Mouse (Mus musculus) heart, embryonic 16.5 days (tissue): ENCODE results near the gene Efcab9. TPM values are rescaled to one million over a fixed set of nuclear protein-coding genes. Genes with fewer than 3 reads are reported as not detected.
A peak's percentile ranks its signal among the peaks of the same experiment; 100 is the strongest.

Source experiments
- ATAC-seq: fragments of 200-750 bp; cut with Nextera tagmentation; replicated peaks from 2 replicates; pipeline ENCODE4 v1.8.0; 2017; ENCODE audit warnings: moderate number of reproducible peaks; ENCODE audit not compliant: insufficient read depth, low FRiP score; ENCODE audit errors: extremely low read depth
- H3K27ac ChIP-seq: fragments of 300-500 bp; sonication (generic); 2 replicates; pipeline ENCODE4 v1.5.1; 2014; ENCODE audit warnings: mild to moderate bottlenecking, low read length, control low read depth, moderate library complexity
- H3K27me3 ChIP-seq: fragments of 300-500 bp; sonication (generic); 2 replicates; pipeline ENCODE4 v1.6.1; 2014; ENCODE audit warnings: low read length, mixed read lengths; ENCODE audit not compliant: control insufficient read depth, insufficient read depth
- H3K36me3 ChIP-seq: fragments of 300-500 bp; sonication (generic); 2 replicates; pipeline ENCODE4 v1.6.1; 2014; ENCODE audit not compliant: control insufficient read depth, insufficient read depth
- H3K4me1 ChIP-seq: fragments of 300-500 bp; sonication (generic); 2 replicates; pipeline ENCODE4 v1.6.1; 2014; ENCODE audit warnings: low read length, mixed read lengths; ENCODE audit not compliant: control insufficient read depth, insufficient read depth
- H3K4me2 ChIP-seq: fragments of 300-500 bp; sonication (generic); 2 replicates; pipeline ENCODE4 v1.6.1; 2014; ENCODE audit warnings: low read depth, mild to moderate bottlenecking, control low read depth, low read length
- H3K4me3 ChIP-seq: fragments of 300-500 bp; sonication (generic); 2 replicates; pipeline ENCODE4 v1.5.1; 2014; ENCODE audit warnings: mild to moderate bottlenecking, control low read depth, low read length
- H3K9ac ChIP-seq: fragments of 300-500 bp; sonication (generic); 2 replicates; pipeline ENCODE4 v1.6.1; 2014; ENCODE audit warnings: low read length, control low read depth
- H3K9me3 ChIP-seq: fragments of 300-500 bp; sonication (generic); replicated peaks from 2 replicates; pipeline ENCODE4 v1.6.1; 2016; ENCODE audit warnings: low read length; ENCODE audit not compliant: control insufficient read depth
- WGBS: fragments of 180-500 bp; shearing (Covaris S2); extraction: QIAGEN DNeasy Blood & Tissue Kit; methylation state at CpG from one replicate; pipeline ENCODE4 v1.1.7; 2014; 5-methylcytosine and 5-hydroxymethylcytosine counted together
- polyA plus RNA-seq: library from polyadenylated mRNA; unstranded; fragments of >200 nt; fragmentation: Nextera tagmentation; extraction: Ambion mirVana; gene quantifications from 2 replicates; pipeline ENCODE4 v1.2.1, GENCODE M21; 2015

Efcab9 gene
- polyA plus RNA-seq, 1 experiment from 2014 or later, result 0.56 TPM

GRCm38 (mm10) chr11:32568060-32568459, 36.2 kb upstream of the Efcab9 start:
- H3K36me3 ChIP-seq, result no peaks in the 10 kb centered on the region
- ATAC-seq, result no peak
- H3K4me3 ChIP-seq, result no peak overlapping the region
- peaks cover 8% of the 10 kb centered on the region for H3K4me1 ChIP-seq
- no peaks in the 10 kb centered on the region for H3K27me3 ChIP-seq
- peaks cover 2% of the 10 kb centered on the region; the same call in 1 of the 2 replicates for H3K9me3 ChIP-seq
- no peak overlapping the region for H3K27ac ChIP-seq
- no peak overlapping the region for H3K9ac ChIP-seq
- H3K4me2 ChIP-seq, result no peak overlapping the region
- 83% methylated on average over 7 of the region's 7 CpGs for WGBS

- Histone ChIP-seq H3K27me3 (no peaks in the 10 kb centered on the region), H3K9me3 (peaks cover 2% of the 10 kb centered on the region; the same call in 1 of the 2 replicates), H3K4me1 (peaks cover 12% of the 10 kb centered on the region), H3K4me2 (no peak overlapping the region), H3K27ac (no peak overlapping the region), H3K4me3 (no peak overlapping the region), H3K9ac (no peak overlapping the region), H3K36me3 (no peaks in the 10 kb centered on the region)
- 80% methylated on average over 10 of the region's 10 CpGs for WGBS
- no peak for ATAC-seq
Measured at GRCm38 (mm10) chr11:32567000-32567855, 35.3 kb upstream of the Efcab9 start.

- no peak for ATAC-seq
- 81% methylated on average over 6 of the region's 6 CpGs for WGBS
- peaks cover 18% of the 10 kb centered on the region for H3K4me1 ChIP-seq
Measured at GRCm38 (mm10) chr11:32566184-32566583, 34.3 kb upstream of the Efcab9 start.

GRCm38 (mm10) chr11:32565088-32565487, 33.2 kb upstream of the Efcab9 start:
- H3K4me2 ChIP-seq, result no peak overlapping the region
- H3K36me3 ChIP-seq, result no peaks in the 10 kb centered on the region
- no peak overlapping the region for H3K9ac ChIP-seq
- ATAC-seq, result 0 out of 2 replicates have a peak, but pooled peaks have one; percentile 11
- H3K4me1 ChIP-seq, result peaks cover 18% of the 10 kb centered on the region
- no peak overlapping the region for H3K27ac ChIP-seq
- H3K9me3 ChIP-seq, result peaks cover 2% of the 10 kb centered on the region; the same call in 1 of the 2 replicates
- no peak overlapping the region for H3K4me3 ChIP-seq
- H3K27me3 ChIP-seq, result no peaks in the 10 kb centered on the region
- WGBS, result 54% methylated on average over 8 of the region's 8 CpGs

More at GRCm38 (mm10) chr11:32566184-32566583, 34.3 kb upstream of the Efcab9 start:
- Histone ChIP-seq H3K4me3 (no peak overlapping the region), H3K27ac (no peak overlapping the region), H3K9ac (no peak overlapping the region), H3K4me2 (no peak overlapping the region), H3K9me3 (peaks cover 2% of the 10 kb centered on the region; the same call in 1 of the 2 replicates), H3K36me3 (no peaks in the 10 kb centered on the region), H3K27me3 (no peaks in the 10 kb centered on the region)

- no peaks in the 10 kb centered on the region for H3K9me3 ChIP-seq
- ATAC-seq, result no peak
- no peak overlapping the region for H3K4me3 ChIP-seq
- H3K27ac ChIP-seq, result no peak overlapping the region
- H3K9ac ChIP-seq, result no peak overlapping the region
- no peak overlapping the region for H3K4me2 ChIP-seq
- H3K36me3 ChIP-seq, result no peaks in the 10 kb centered on the region
- H3K27me3 ChIP-seq, result no peaks in the 10 kb centered on the region
- 48% methylated on average over 4 of the region's 4 CpGs for WGBS
- H3K4me1 ChIP-seq, result peaks cover 18% of the 10 kb centered on the region
Measured at GRCm38 (mm10) chr11:32564629-32565028, 32.7 kb upstream of the Efcab9 start.

- H3K9ac ChIP-seq, result no peak overlapping the region
- peaks cover 19% of the 10 kb centered on the region for H3K4me1 ChIP-seq
- no peaks in the 10 kb centered on the region for H3K36me3 ChIP-seq
- no peak overlapping the region for H3K4me2 ChIP-seq
- no peak overlapping the region for H3K4me3 ChIP-seq
- H3K27me3 ChIP-seq, result no peaks in the 10 kb centered on the region
- H3K9me3 ChIP-seq, result no peaks in the 10 kb centered on the region
- H3K27ac ChIP-seq, result no peak overlapping the region
- no peak for ATAC-seq
- 59% methylated on average over 3 of the region's 3 CpGs for WGBS
Measured at GRCm38 (mm10) chr11:32563660-32564059, 31.8 kb upstream of the Efcab9 start.

GRCm38 (mm10) chr11:32562706-32563105, 30.8 kb upstream of the Efcab9 start:
- no peaks in the 10 kb centered on the region for H3K27me3 ChIP-seq
- no peak overlapping the region for H3K4me3 ChIP-seq
- no peak overlapping the region for H3K9ac ChIP-seq
- peaks cover 22% of the 10 kb centered on the region for H3K4me1 ChIP-seq
- H3K9me3 ChIP-seq, result no peaks in the 10 kb centered on the region
- H3K27ac ChIP-seq, result no peak overlapping the region
- no peak for ATAC-seq
- no peaks in the 10 kb centered on the region for H3K36me3 ChIP-seq
- no peak overlapping the region for H3K4me2 ChIP-seq
- 54% methylated on average over 5 of the region's 5 CpGs for WGBS

GRCm38 (mm10) chr11:32561465-32562355, 29.8 kb upstream of the Efcab9 start:
- ATAC-seq, result 0 out of 2 replicates have a peak, but pooled peaks have one; percentile 15
- H3K27me3 ChIP-seq, result no peaks in the 10 kb centered on the region
- H3K9ac ChIP-seq, result no peak overlapping the region
- H3K4me2 ChIP-seq, result no peak overlapping the region
- H3K4me3 ChIP-seq, result no peak overlapping the region
- no peaks in the 10 kb centered on the region for H3K36me3 ChIP-seq
- peak overlapping the region; percentile 20 for H3K27ac ChIP-seq
- no peaks in the 10 kb centered on the region for H3K9me3 ChIP-seq
- H3K4me1 ChIP-seq, result peaks cover 22% of the 10 kb centered on the region
- 72% methylated on average over 10 of the region's 10 CpGs for WGBS
